Mouse (Mus musculus): ENCODE measurements around the gene Cotl1.

Cotl1 gene

GRCm38 (mm10) chr8:119839419-119840021 is 824 bp downstream of the Cotl1 start:
- ATAC-seq (ENCODE audit: insufficient number of reproducible peaks, low FRiP score, low TSS enrichment): no peak

- ATAC-seq (ENCODE audit: insufficient number of reproducible peaks, low FRiP score, low TSS enrichment): no peak
These were observed 1.4 kb downstream of the Cotl1 start for GRCm38 (mm10) chr8:119838983-119839340.

- ATAC-seq (ENCODE audit: insufficient number of reproducible peaks, low FRiP score, low TSS enrichment): no peak
These were observed 2.0 kb downstream of the Cotl1 start for GRCm38 (mm10) chr8:119838100-119838982.

GRCm38 (mm10) chr8:119837553-119838071 is 2.7 kb downstream of the Cotl1 start:
- no peak for ATAC-seq (ENCODE audit: insufficient number of reproducible peaks, low FRiP score, low TSS enrichment)

GRCm38 (mm10) chr8:119836831-119837230 is 3.5 kb downstream of the Cotl1 start:
- ATAC-seq (ENCODE audit: insufficient number of reproducible peaks, low FRiP score, low TSS enrichment): no peak

GRCm38 (mm10) chr8:119835270-119835669 is 5.1 kb downstream of the Cotl1 start:
- ATAC-seq (ENCODE audit: insufficient number of reproducible peaks, low FRiP score, low TSS enrichment): no peak

- ATAC-seq (ENCODE audit: insufficient number of reproducible peaks, low FRiP score, low TSS enrichment): no peak
These were observed 5.7 kb downstream of the Cotl1 start for GRCm38 (mm10) chr8:119834676-119835075.

- ATAC-seq (ENCODE audit: insufficient number of reproducible peaks, low FRiP score, low TSS enrichment): no peak
These were observed 7.4 kb downstream of the Cotl1 start for GRCm38 (mm10) chr8:119832931-119833330.

- no peak for ATAC-seq (ENCODE audit: insufficient number of reproducible peaks, low FRiP score, low TSS enrichment)
These were observed 8.2 kb downstream of the Cotl1 start for GRCm38 (mm10) chr8:119832101-119832617.

- peak; percentile 13; the same call in 1 of the 2 replicates for ATAC-seq (ENCODE audit: insufficient number of reproducible peaks, low FRiP score, low TSS enrichment)
These were observed 8.9 kb downstream of the Cotl1 start for GRCm38 (mm10) chr8:119831336-119831995.

GRCm38 (mm10) chr8:119830589-119830988 is 9.8 kb downstream of the Cotl1 start:
- no peak for ATAC-seq (ENCODE audit: insufficient number of reproducible peaks, low FRiP score, low TSS enrichment)

GRCm38 (mm10) chr8:119829870-119830580 is 10.3 kb downstream of the Cotl1 start:
- no peak for ATAC-seq (ENCODE audit: insufficient number of reproducible peaks, low FRiP score, low TSS enrichment)

GRCm38 (mm10) chr8:119829420-119829819 is 10.9 kb downstream of the Cotl1 start:
- no peak for ATAC-seq (ENCODE audit: insufficient number of reproducible peaks, low FRiP score, low TSS enrichment)

GRCm38 (mm10) chr8:119829015-119829414 is 11.3 kb downstream of the Cotl1 start:
- no peak for ATAC-seq (ENCODE audit: insufficient number of reproducible peaks, low FRiP score, low TSS enrichment)

- ATAC-seq (ENCODE audit: insufficient number of reproducible peaks, low FRiP score, low TSS enrichment): no peak
These were observed 12.6 kb downstream of the Cotl1 start for GRCm38 (mm10) chr8:119827721-119828153.

- ATAC-seq (ENCODE audit: insufficient number of reproducible peaks, low FRiP score, low TSS enrichment): no peak
These were observed 13.4 kb downstream of the Cotl1 start for GRCm38 (mm10) chr8:119826982-119827381.

GRCm38 (mm10) chr8:119825950-119826730 is 14.2 kb downstream of the Cotl1 start:
- ATAC-seq (ENCODE audit: insufficient number of reproducible peaks, low FRiP score, low TSS enrichment): no peak

- no peak for ATAC-seq (ENCODE audit: insufficient number of reproducible peaks, low FRiP score, low TSS enrichment)
These were observed 15.5 kb downstream of the Cotl1 start for GRCm38 (mm10) chr8:119824809-119825273.

GRCm38 (mm10) chr8:119824100-119824499 is 16.2 kb downstream of the Cotl1 start:
- ATAC-seq (ENCODE audit: insufficient number of reproducible peaks, low FRiP score, low TSS enrichment): no peak

Data from cerebellum, adult (tissue).